Mouse (Mus musculus): ENCODE data around the gene Isl2. TPM values are rescaled to one million over a fixed set of nuclear protein-coding genes. Genes with fewer than 3 reads are reported as not detected.
A peak's percentile ranks its signal among the peaks of the same experiment; 100 is the strongest.

The Isl2 gene
- polyA plus RNA-seq, 1 experiment from 2014 or later: 3.3 TPM

- Histone ChIP-seq H3K9me3 (no peaks in the 10 kb centered on the region), H3K4me2 (peak overlapping the region; percentile 79), H3K4me3 (peak overlapping the region; percentile 48), H3K27ac (peak overlapping the region; percentile 62; the same call in 1 of the 2 replicates), H3K9ac (peak overlapping the region; percentile 61), H3K4me1 (peaks cover 46% of the 10 kb centered on the region), H3K27me3 (peaks cover 88% of the 10 kb centered on the region), H3K36me3 (no peaks in the 10 kb centered on the region)
- under 1% methylated on average over 12 of the region's 12 CpGs for WGBS
- no peak for ATAC-seq (ENCODE audit: insufficient number of reproducible peaks, insufficient read depth, low FRiP score, low TSS enrichment, low read depth)
These were observed 1.9 kb downstream of the Isl2 start for GRCm38 (mm10) chr9:55540391-55540770.

- Histone ChIP-seq H3K4me1 (peaks cover 51% of the 10 kb centered on the region), H3K27ac (peak overlapping the region; percentile 62; the same call in 1 of the 2 replicates), H3K36me3 (no peaks in the 10 kb centered on the region), H3K9me3 (no peaks in the 10 kb centered on the region), H3K4me2 (peak overlapping the region; percentile 79), H3K4me3 (peak overlapping the region; percentile 48), H3K27me3 (peaks cover 93% of the 10 kb centered on the region), H3K9ac (peak overlapping the region; percentile 61)
- peak; percentile 89 for ATAC-seq (ENCODE audit: insufficient number of reproducible peaks, insufficient read depth, low FRiP score, low TSS enrichment, low read depth)
- WGBS: under 1% methylated on average over 28 of the region's 28 CpGs
These were observed 2.4 kb downstream of the Isl2 start for GRCm38 (mm10) chr9:55540888-55541287.

GRCm38 (mm10) chr9:55541681-55542365 is 3.4 kb downstream of the Isl2 start:
- under 1% methylated on average over 59 of the region's 59 CpGs for WGBS
- Histone ChIP-seq H3K4me1 (peaks cover 60% of the 10 kb centered on the region), H3K36me3 (no peaks in the 10 kb centered on the region), H3K4me3 (peak overlapping the region; percentile 48), H3K27me3 (peaks cover 97% of the 10 kb centered on the region), H3K27ac (no peak overlapping the region), H3K9ac (peak overlapping the region; percentile 67), H3K4me2 (peak overlapping the region; percentile 79), H3K9me3 (no peaks in the 10 kb centered on the region)
- no peak for ATAC-seq (ENCODE audit: insufficient number of reproducible peaks, insufficient read depth, low FRiP score, low TSS enrichment, low read depth)

- ATAC-seq (ENCODE audit: insufficient number of reproducible peaks, insufficient read depth, low FRiP score, low TSS enrichment, low read depth): no peak
- whole genome bisulfite sequencing: 3% methylated on average over 59 of the region's 59 CpGs
- H3K4me2 ChIP-seq: peak overlapping the region; percentile 79
- peak overlapping the region; percentile 48 for H3K4me3 ChIP-seq
- H3K9me3 ChIP-seq: no peaks in the 10 kb centered on the region
- no peak overlapping the region for H3K27ac ChIP-seq
- H3K4me1 ChIP-seq: peaks cover 62% of the 10 kb centered on the region
- peak overlapping the region; percentile 67 for H3K9ac ChIP-seq
- H3K27me3 ChIP-seq: peaks cover 97% of the 10 kb centered on the region
- no peaks in the 10 kb centered on the region for H3K36me3 ChIP-seq
These were observed 4.2 kb downstream of the Isl2 start for GRCm38 (mm10) chr9:55542366-55543325.

- H3K4me3 ChIP-seq: peak overlapping the region; percentile 48
- ATAC-seq (ENCODE audit: insufficient number of reproducible peaks, insufficient read depth, low FRiP score, low TSS enrichment, low read depth): no peak
These were observed 4.8 kb downstream of the Isl2 start for GRCm38 (mm10) chr9:55543336-55543702.

GRCm38 (mm10) chr9:55543703-55544401 is 5.4 kb downstream of the Isl2 start:
- peaks cover 56% of the 10 kb centered on the region for H3K4me1 ChIP-seq
- H3K36me3 ChIP-seq: no peaks in the 10 kb centered on the region
- peak overlapping the region; percentile 67; the same call in 1 of the 2 replicates for H3K9ac ChIP-seq
- H3K9me3 ChIP-seq: no peaks in the 10 kb centered on the region
- H3K4me2 ChIP-seq: peak overlapping the region; percentile 79
- no peak for ATAC-seq (ENCODE audit: insufficient number of reproducible peaks, insufficient read depth, low FRiP score, low TSS enrichment, low read depth)
- H3K4me3 ChIP-seq: peak overlapping the region; percentile 48
- peaks cover 99% of the 10 kb centered on the region for H3K27me3 ChIP-seq
- H3K27ac ChIP-seq: no peak overlapping the region
- 1% methylated on average over 46 of the region's 46 CpGs for WGBS

More at GRCm38 (mm10) chr9:55543336-55543702, 4.8 kb downstream of the Isl2 start:
- peaks cover 62% of the 10 kb centered on the region for H3K4me1 ChIP-seq
- 8% methylated on average over 8 of the region's 8 CpGs for WGBS
- no peak overlapping the region for H3K27ac ChIP-seq
- H3K9me3 ChIP-seq: no peaks in the 10 kb centered on the region
- no peaks in the 10 kb centered on the region for H3K36me3 ChIP-seq
- peak overlapping the region; percentile 79 for H3K4me2 ChIP-seq
- H3K27me3 ChIP-seq: peaks cover 99% of the 10 kb centered on the region
- peak overlapping the region; percentile 67; the same call in 1 of the 2 replicates for H3K9ac ChIP-seq

- H3K4me3 ChIP-seq: peak overlapping the region; percentile 48
- H3K9me3 ChIP-seq: no peaks in the 10 kb centered on the region
- peak overlapping the region; percentile 79 for H3K4me2 ChIP-seq
- H3K4me1 ChIP-seq: peaks cover 61% of the 10 kb centered on the region
- H3K27ac ChIP-seq: no peak overlapping the region
- no peak for ATAC-seq (ENCODE audit: insufficient number of reproducible peaks, insufficient read depth, low FRiP score, low TSS enrichment, low read depth)
- H3K36me3 ChIP-seq: no peaks in the 10 kb centered on the region
- H3K27me3 ChIP-seq: peaks cover 100% of the 10 kb centered on the region
- H3K9ac ChIP-seq: peak overlapping the region; percentile 44; the same call in 1 of the 2 replicates
- WGBS: 1% methylated on average over 30 of the region's 30 CpGs
These were observed 6.5 kb downstream of the Isl2 start for GRCm38 (mm10) chr9:55544861-55545555.

GRCm38 (mm10) chr9:55545556-55546175 is 7.2 kb downstream of the Isl2 start:
- Histone ChIP-seq H3K36me3 (no peaks in the 10 kb centered on the region), H3K4me2 (peak overlapping the region; percentile 79), H3K4me3 (peak overlapping the region; percentile 48), H3K27ac (no peak overlapping the region), H3K9me3 (no peaks in the 10 kb centered on the region), H3K9ac (peak overlapping the region; percentile 44; the same call in 1 of the 2 replicates), H3K4me1 (peaks cover 57% of the 10 kb centered on the region), H3K27me3 (peaks cover 96% of the 10 kb centered on the region)
- no peak for ATAC-seq (ENCODE audit: insufficient number of reproducible peaks, insufficient read depth, low FRiP score, low TSS enrichment, low read depth)
- WGBS: 5% methylated on average over 41 of the region's 41 CpGs

- Histone ChIP-seq H3K9me3 (no peaks in the 10 kb centered on the region), H3K27me3 (peaks cover 88% of the 10 kb centered on the region), H3K9ac (0 out of 2 replicates have a peak overlapping the region, but pooled peaks have one; percentile 21), H3K4me1 (peaks cover 56% of the 10 kb centered on the region), H3K4me3 (peak overlapping the region; percentile 48), H3K36me3 (no peaks in the 10 kb centered on the region), H3K27ac (peak overlapping the region; percentile 7; the same call in 1 of the 2 replicates), H3K4me2 (peak overlapping the region; percentile 79)
- ATAC-seq (ENCODE audit: insufficient number of reproducible peaks, insufficient read depth, low FRiP score, low TSS enrichment, low read depth): peak; percentile 46; the same call in 1 of the 2 replicates
- WGBS: 1% methylated on average over 63 of the region's 63 CpGs
These were observed 7.9 kb downstream of the Isl2 start for GRCm38 (mm10) chr9:55546176-55547010.

- peaks cover 64% of the 10 kb centered on the region for H3K27me3 ChIP-seq
- no peak for ATAC-seq (ENCODE audit: insufficient number of reproducible peaks, insufficient read depth, low FRiP score, low TSS enrichment, low read depth)
- no peaks in the 10 kb centered on the region for H3K9me3 ChIP-seq
- peaks cover 40% of the 10 kb centered on the region for H3K4me1 ChIP-seq
- H3K36me3 ChIP-seq: no peaks in the 10 kb centered on the region
- no peak overlapping the region for H3K27ac ChIP-seq
- no peak overlapping the region for H3K4me3 ChIP-seq
- WGBS: 13% methylated on average over 3 of the region's 3 CpGs
- H3K9ac ChIP-seq: no peak overlapping the region
- H3K4me2 ChIP-seq: peak overlapping the region; percentile 43
These were observed 10.4 kb downstream of the Isl2 start for GRCm38 (mm10) chr9:55548871-55549270.
